Mouse (Mus musculus): ENCODE results near the gene Tspan13.

Gene Tspan13

GRCm38 (mm10) chr12:36042348-36042778 lies at the start of gene Tspan13:
Gene Tspan13 (minus strand): TSS chr12:36042500.
- under 1% methylated on average over 35 of the region's 35 CpGs for WGBS

- WGBS: 52% methylated on average over 10 of the region's 10 CpGs
Observed at GRCm38 (mm10) chr12:36091964-36092363, 49.7 kb upstream of the Tspan13 start.

- 20% methylated on average over 6 of the region's 6 CpGs for WGBS
Observed at GRCm38 (mm10) chr12:36089221-36089620, 46.9 kb upstream of the Tspan13 start.

- 90% methylated on average over 1 of the region's 1 CpGs for WGBS
Observed at GRCm38 (mm10) chr12:36088804-36089203, 46.5 kb upstream of the Tspan13 start.

- 91% methylated on average over 2 of the region's 2 CpGs for WGBS
Observed at GRCm38 (mm10) chr12:36085380-36085779, 43.1 kb upstream of the Tspan13 start.

- WGBS: 84% methylated on average over 4 of the region's 4 CpGs
Observed at GRCm38 (mm10) chr12:36078101-36078899, 36.0 kb upstream of the Tspan13 start.

- 59% methylated on average over 5 of the region's 5 CpGs for WGBS
Observed at GRCm38 (mm10) chr12:36072860-36073259, 30.6 kb upstream of the Tspan13 start.

- WGBS: 90% methylated on average over 4 of the region's 4 CpGs
Observed at GRCm38 (mm10) chr12:36070231-36070630, 27.9 kb upstream of the Tspan13 start.

- 95% methylated on average over 2 of the region's 2 CpGs for WGBS
Observed at GRCm38 (mm10) chr12:36067538-36067937, 25.2 kb upstream of the Tspan13 start.

GRCm38 (mm10) chr12:36065911-36066310 lies 23.6 kb upstream of the Tspan13 start:
- WGBS: 59% methylated on average over 1 of the region's 1 CpGs

- WGBS: 78% methylated on average over 2 of the region's 2 CpGs
Observed at GRCm38 (mm10) chr12:36057699-36058098, 15.4 kb upstream of the Tspan13 start.

GRCm38 (mm10) chr12:36050276-36050675 lies 8.0 kb upstream of the Tspan13 start:
- WGBS: 93% methylated on average over 1 of the region's 1 CpGs

GRCm38 (mm10) chr12:36047593-36047992 lies 5.3 kb upstream of the Tspan13 start:
- 77% methylated on average over 2 of the region's 2 CpGs for WGBS

GRCm38 (mm10) chr12:36046196-36046595 lies 3.9 kb upstream of the Tspan13 start:
- 68% methylated on average over 5 of the region's 5 CpGs for WGBS

- WGBS: 87% methylated on average over 2 of the region's 2 CpGs
Observed at GRCm38 (mm10) chr12:36044691-36045090, 2.4 kb upstream of the Tspan13 start.

GRCm38 (mm10) chr12:36041703-36042347 lies 475 bp downstream of the Tspan13 start:
- WGBS: under 1% methylated on average over 50 of the region's 50 CpGs

GRCm38 (mm10) chr12:36041281-36041589 lies 1.1 kb downstream of the Tspan13 start:
- 19% methylated on average over 4 of the region's 4 CpGs for WGBS

GRCm38 (mm10) chr12:36040571-36041280 lies 1.6 kb downstream of the Tspan13 start:
- WGBS: 31% methylated on average over 10 of the region's 10 CpGs

GRCm38 (mm10) chr12:36039541-36040084 lies 2.7 kb downstream of the Tspan13 start:
- WGBS: 37% methylated on average over 9 of the region's 9 CpGs

- 70% methylated on average over 10 of the region's 10 CpGs for WGBS
Observed at GRCm38 (mm10) chr12:36036776-36037175, 5.5 kb downstream of the Tspan13 start.

- 97% methylated on average over 7 of the region's 7 CpGs for WGBS
Observed at GRCm38 (mm10) chr12:36036121-36036520, 6.2 kb downstream of the Tspan13 start.

GRCm38 (mm10) chr12:36035501-36035900 lies 6.8 kb downstream of the Tspan13 start:
- 90% methylated on average over 6 of the region's 6 CpGs for WGBS

Data from cerebral cortex, adult 2 months (tissue).